Mouse (Mus musculus) CH12.LX (cell line): ENCODE results near the gene Gmppa.

ENCODE experiments used
- CTCF ChIP-seq, 2 experiments: IDR thresholded peaks in 1 of 2; conservative IDR thresholded peaks in 1 of 2; 2 replicates each; pipeline ENCODE4 v1.5.1; 2011 to 2012; ENCODE audit warnings: low read depth in 2 of 2, low read length in 2 of 2, improper control_type of control experiment in 1 of 2, inconsistent platforms in 1 of 2, mild to moderate bottlenecking in 1 of 2, moderate library complexity in 1 of 2
- E2F4 ChIP-seq: IDR thresholded peaks from 2 replicates; pipeline ENCODE4 v1.6.1; 2011; ENCODE audit warnings: low read depth, low read length, improper control_type of control experiment; ENCODE audit not compliant: insufficient replicate concordance
- ETS1 ChIP-seq: conservative IDR thresholded peaks from 2 replicates; pipeline ENCODE4 v1.6.1; 2012; ENCODE audit warnings: low read depth, mild to moderate bottlenecking, inconsistent platforms, low read length, improper control_type of control experiment, moderate library complexity
- JUN ChIP-seq: IDR thresholded peaks from 2 replicates; pipeline ENCODE4 v1.6.1; 2011; ENCODE audit warnings: low read depth, mild to moderate bottlenecking, low read length, improper control_type of control experiment, moderate library complexity; ENCODE audit not compliant: insufficient read depth
- MAX ChIP-seq: IDR thresholded peaks from 2 replicates; pipeline ENCODE4 v1.6.1; 2011; ENCODE audit warnings: low read length, improper control_type of control experiment
- POLR2A ChIP-seq: IDR thresholded peaks from 2 replicates; pipeline ENCODE4 v1.6.1; 2011; ENCODE audit warnings: low read depth, mild to moderate bottlenecking, improper control_type of control experiment, low read length
- POLR2AphosphoS2 ChIP-seq: IDR thresholded peaks from 2 replicates; pipeline ENCODE4 v1.6.1; 2011; ENCODE audit warnings: low read depth, low read length, improper control_type of control experiment
- UBTF ChIP-seq: IDR thresholded peaks from 2 replicates; pipeline ENCODE4 v1.6.1; 2012; ENCODE audit warnings: low read depth, mild to moderate bottlenecking, inconsistent platforms, low read length, improper control_type of control experiment, moderate library complexity
- USF1 ChIP-seq: IDR thresholded peaks from 2 replicates; pipeline ENCODE4 v1.6.1; 2014; ENCODE audit warnings: low read depth, mild to moderate bottlenecking, inconsistent platforms, low read length, improper control_type of control experiment

DNA sequence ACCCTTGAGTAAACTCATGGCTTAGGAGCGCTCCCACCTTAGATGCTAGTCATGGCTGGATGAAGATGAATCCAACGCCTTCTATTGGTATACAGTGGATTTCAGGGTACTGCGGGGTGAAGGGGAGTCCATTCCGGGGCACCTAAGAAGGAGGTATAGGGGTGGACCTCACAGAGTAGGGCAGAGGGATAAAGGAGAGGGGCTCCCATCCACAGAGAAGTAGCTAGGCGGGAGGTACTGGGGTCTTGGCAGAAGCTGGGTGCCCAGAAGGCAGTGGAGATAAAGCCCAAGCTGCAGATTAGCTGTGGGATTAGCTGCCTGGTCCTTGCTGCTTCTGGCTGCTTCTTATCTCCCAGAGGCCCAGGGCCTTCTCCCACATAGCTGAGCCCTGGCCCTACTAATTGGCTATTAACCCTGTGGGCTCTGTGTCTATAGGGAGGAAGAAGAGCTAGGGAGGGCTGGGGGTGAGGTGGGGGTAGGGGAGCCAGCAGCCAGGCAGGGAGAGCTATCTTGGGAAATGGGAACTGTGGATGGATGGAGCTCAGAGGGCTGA lies 28.0 kb downstream of the Gmppa start:
- TF ChIP-seq POLR2AphosphoS2 (no peak), MAX (no peak), E2F4 (no peak), USF1 (no peak), CTCF (conservative IDR thresholded peaks at IDR 0.05 in 1 of 2, IDR thresholded peaks at IDR 0.05 in 1 of 2; ENCODE audit: low read depth in 2 of 2, low read length in 2 of 2) (no peak), ETS1 (no peak), UBTF (no peak), JUN (no peak), POLR2A (no peak)
